Mouse (Mus musculus) hematopoietic stem cell, adult 5-6 weeks (primary cell): ENCODE measurements around the gene Dntt. TPM values are rescaled to one million over a fixed set of nuclear protein-coding genes. Genes with fewer than 3 reads are reported as not detected.

Source experiments
- ATAC-seq, 2 experiments: fragments of 125-278 bp in 1 of 2; replicated peaks in 1 of 2; 2 replicates each; pipeline ENCODE4 v1.8.0; 2016 to 2017; ENCODE audit warnings: inconsistent platforms in 2 of 2, mild to moderate bottlenecking in 2 of 2, moderate number of reproducible peaks in 2 of 2, low read depth in 1 of 2, moderate TSS enrichment in 1 of 2; ENCODE audit not compliant: low FRiP score in 2 of 2, poor library complexity in 2 of 2, severe bottlenecking in 2 of 2, insufficient read depth in 1 of 2, low TSS enrichment in 1 of 2
- total RNA-seq: library from RNA; stranded (forward); fragments of 172-1452, 232-1000 nt; gene quantifications from 2 replicates; pipeline ENCODE4 v1.2.3, GENCODE M21; 2017

The Dntt gene
- total RNA-seq, 1 experiment from 2014 or later: 467 TPM

DNA sequence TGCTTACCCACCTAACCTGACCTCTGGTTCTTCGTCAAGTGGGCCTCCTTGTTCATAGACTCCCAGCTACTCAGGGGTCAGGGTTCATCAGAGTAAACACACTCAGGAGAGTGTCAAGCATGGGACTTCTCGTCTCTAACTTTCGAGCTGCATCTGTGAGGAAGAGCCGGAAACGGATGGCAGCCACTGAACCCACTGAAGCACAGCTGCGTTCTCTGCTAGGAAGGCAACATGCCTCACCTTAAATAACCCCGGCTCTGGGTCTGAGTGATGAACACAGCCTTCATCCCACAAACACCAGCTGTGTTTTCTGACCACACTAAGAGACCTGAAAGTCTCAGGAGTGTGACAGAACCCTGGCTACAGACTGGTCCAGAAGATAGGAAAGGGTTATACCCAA lies 10.0 kb downstream of the Dntt start:
- peak; percentile 89 to 90 for ATAC-seq

GRCm38 (mm10) chr19:41045091-41045770 lies 16.2 kb downstream of the Dntt start:
- ATAC-seq: no peak

GRCm38 (mm10) chr19:41047437-41048186 lies 18.5 kb downstream of the Dntt start:
- no peak for ATAC-seq

- no peak for ATAC-seq
Observed at GRCm38 (mm10) chr19:41048187-41048559, 19.1 kb downstream of the Dntt start.

GRCm38 (mm10) chr19:41051714-41052113 lies 22.6 kb downstream of the Dntt start:
- no peak for ATAC-seq

GRCm38 (mm10) chr19:41052247-41052646 lies 23.2 kb downstream of the Dntt start:
- no peak for ATAC-seq

- ATAC-seq: peak; percentile 73 to 77
Observed at GRCm38 (mm10) chr19:41053530-41053929, 24.5 kb downstream of the Dntt start.

- no peak for ATAC-seq
Observed at GRCm38 (mm10) chr19:41054702-41055101, 25.6 kb downstream of the Dntt start.

GRCm38 (mm10) chr19:41071500-41071899 lies 42.4 kb downstream of the Dntt start:
- peak; percentile 88 to 89 for ATAC-seq

- no peak for ATAC-seq
Observed at GRCm38 (mm10) chr19:41073746-41074455, 44.8 kb downstream of the Dntt start.

DNA sequence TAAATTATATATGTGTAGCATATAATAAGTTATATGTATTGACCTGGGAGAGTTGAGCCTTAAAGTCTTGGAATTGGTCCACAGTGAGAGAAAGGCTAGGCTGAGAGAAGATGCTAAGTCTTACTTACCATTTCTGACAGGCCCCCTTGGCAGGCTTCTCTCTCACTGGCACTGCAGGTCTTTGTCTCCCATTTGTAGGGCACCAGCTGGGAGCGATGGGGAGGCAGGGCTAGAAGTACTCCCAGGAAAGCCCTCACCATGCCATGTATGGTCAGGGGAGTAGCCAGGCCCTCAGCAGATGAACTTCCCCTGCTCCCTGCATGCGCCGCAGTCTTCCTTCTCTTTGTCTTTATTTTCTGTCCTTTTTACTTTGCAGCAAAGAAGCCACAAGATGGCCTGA lies 47.8 kb downstream of the Dntt start, which contains the start of gene Opalin:
Gene Opalin (minus strand): TSS at position 208 of the 400 bp plus-strand sequence.
- no peak for ATAC-seq

- ATAC-seq: no peak
Observed at GRCm38 (mm10) chr19:41081589-41081988, 52.5 kb downstream of the Dntt start.

- ATAC-seq: no peak
Observed at GRCm38 (mm10) chr19:41083646-41084045, 54.6 kb downstream of the Dntt start.

GRCm38 (mm10) chr19:41086289-41086688 lies 57.2 kb downstream of the Dntt start:
- no peak for ATAC-seq

DNA sequence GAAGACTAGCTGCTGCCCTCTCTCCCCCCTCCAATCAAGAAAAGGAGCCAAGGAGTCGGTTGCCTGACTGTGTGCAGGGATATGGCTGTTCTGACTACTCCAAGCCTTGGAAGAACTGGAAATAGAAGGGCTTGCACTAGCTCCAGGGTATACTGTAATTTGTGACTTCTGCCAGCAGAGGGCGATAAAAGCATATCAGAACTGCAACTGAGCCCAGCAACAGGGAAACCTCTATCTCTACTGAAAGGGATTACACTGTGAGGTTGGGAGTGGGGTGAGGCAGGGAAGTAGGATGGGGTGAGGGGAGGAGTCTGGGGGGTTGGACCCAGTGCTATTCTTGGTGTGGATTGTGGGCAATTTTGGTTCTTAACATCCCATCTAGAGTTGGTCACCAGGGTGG lies 57.6 kb downstream of the Dntt start:
- peak; percentile 60 to 76; a peak in 3 of 4 replicates for ATAC-seq

GRCm38 (mm10) chr19:41087901-41088300 lies 58.8 kb downstream of the Dntt start:
- ATAC-seq: no peak

DNA sequence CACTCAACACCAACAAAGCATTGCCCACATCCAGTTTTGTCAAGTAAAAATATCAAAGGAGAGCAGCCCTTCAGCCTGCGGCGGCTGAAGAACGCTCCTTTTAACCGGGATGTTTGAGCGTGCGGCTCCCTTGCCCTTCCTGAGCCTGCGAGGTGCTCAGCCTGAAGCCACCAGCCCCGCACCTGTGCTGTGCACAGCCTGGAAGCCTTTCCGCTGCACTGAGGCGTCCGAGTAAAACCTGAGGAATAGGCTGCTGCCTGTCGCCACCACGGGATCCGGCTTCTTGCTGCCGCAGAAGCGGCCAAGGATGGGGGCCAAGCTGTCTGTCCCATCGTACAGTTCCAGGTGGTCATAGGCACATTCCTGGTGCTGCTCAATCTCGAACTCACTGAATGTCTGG lies 59.4 kb downstream of the Dntt start:
- ATAC-seq: no peak

DNA sequence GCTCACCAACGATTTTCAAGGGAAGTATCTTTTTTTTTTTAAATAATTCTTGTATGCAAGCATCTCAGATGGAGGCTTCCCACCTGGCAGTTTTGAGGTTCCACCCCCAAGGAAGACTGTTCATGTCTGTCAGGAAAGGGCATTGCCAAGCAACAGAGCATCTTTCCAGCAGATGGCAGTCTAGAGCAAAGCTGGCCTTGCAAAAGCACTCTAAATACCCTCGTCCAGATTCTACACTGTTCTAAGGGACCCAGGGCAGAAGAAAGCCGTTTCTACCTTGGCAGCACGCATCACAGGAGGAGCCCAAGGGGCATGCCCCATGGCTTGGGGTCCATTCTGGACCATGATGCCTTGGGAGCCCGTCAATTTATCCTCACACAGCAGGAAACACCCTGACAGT lies 60.8 kb downstream of the Dntt start:
- 0 out of 4 replicates have a peak, but pooled peaks of 1 of the 2 experiments have one; percentile 42 for ATAC-seq
